Mouse (Mus musculus) left cerebral cortex, adult 8-10 months (tissue): ENCODE results near the gene Ccnjl. TPM values are rescaled to one million over a fixed set of nuclear protein-coding genes. Genes with fewer than 3 reads are reported as not detected.

Experiments
- DNase-seq, 2 experiments: peaks; one replicate each; pipeline ENCODE4 v3.0.0; 2022; ENCODE audit warnings: low spot score in 2 of 2
- total RNA-seq, 4 experiments: library from RNA; stranded (reverse); gene quantifications; 2 replicates each; pipeline ENCODE4 v1.2.4; 2022

Ccnjl gene
- 1 to 10 TPM; 2.8 to 4.0 (median 3.2) TPM for total RNA-seq

GRCm38 (mm10) chr11:43528683-43529499 is at the start of gene Ccnjl:
Gene Ccnjl (plus strand): TSS chr11:43528784.
- peak; percentile 19 to 20 for DNase-seq

- DNase-seq = no peak
These were observed 49.2 kb upstream of the Ccnjl start for GRCm38 (mm10) chr11:43479376-43479775.

- no peak for DNase-seq
These were observed 48.0 kb upstream of the Ccnjl start for GRCm38 (mm10) chr11:43480561-43480960.

GRCm38 (mm10) chr11:43481672-43482522 is 46.7 kb upstream of the Ccnjl start:
- DNase-seq = no peak

- DNase-seq = no peak
These were observed 45.3 kb upstream of the Ccnjl start for GRCm38 (mm10) chr11:43483122-43483792.

- no peak for DNase-seq
These were observed 44.5 kb upstream of the Ccnjl start for GRCm38 (mm10) chr11:43484057-43484456.

- DNase-seq = no peak
These were observed 43.9 kb upstream of the Ccnjl start for GRCm38 (mm10) chr11:43484652-43485051.

GRCm38 (mm10) chr11:43485855-43486254 is 42.7 kb upstream of the Ccnjl start:
- no peak for DNase-seq

GRCm38 (mm10) chr11:43492663-43493062 is 35.9 kb upstream of the Ccnjl start:
- DNase-seq = peak in 1 of 2 experiments; percentile 62

GRCm38 (mm10) chr11:43493815-43494409 is 34.7 kb upstream of the Ccnjl start:
- peak in 1 of 2 experiments; percentile 68 for DNase-seq

GRCm38 (mm10) chr11:43495037-43495436 is 33.5 kb upstream of the Ccnjl start:
- no peak for DNase-seq

- peak; percentile 20 to 43 for DNase-seq
These were observed 33.1 kb upstream of the Ccnjl start for GRCm38 (mm10) chr11:43495532-43495931.

GRCm38 (mm10) chr11:43501256-43501655 is 27.3 kb upstream of the Ccnjl start:
- no peak for DNase-seq

- no peak for DNase-seq
These were observed 23.4 kb upstream of the Ccnjl start for GRCm38 (mm10) chr11:43505188-43505587.

- no peak for DNase-seq
These were observed 20.6 kb upstream of the Ccnjl start for GRCm38 (mm10) chr11:43507976-43508375.

GRCm38 (mm10) chr11:43509878-43510277 is 18.7 kb upstream of the Ccnjl start:
- DNase-seq = no peak

GRCm38 (mm10) chr11:43512661-43513190 is 15.9 kb upstream of the Ccnjl start:
- no peak for DNase-seq

- no peak for DNase-seq
These were observed 12.1 kb upstream of the Ccnjl start for GRCm38 (mm10) chr11:43516344-43517021.

- DNase-seq = no peak
These were observed 10.9 kb upstream of the Ccnjl start for GRCm38 (mm10) chr11:43517641-43518040.

- no peak for DNase-seq
These were observed 10.5 kb upstream of the Ccnjl start for GRCm38 (mm10) chr11:43518086-43518485.
